Mouse (Mus musculus) ES-Bruce4 (cell line): Measurements from ENCODE around the gene Naa40.
A peak's percentile ranks its signal among the peaks of the same experiment; 100 is the strongest.

Experiments used
- CTCF ChIP-seq: IDR thresholded peaks from one replicate; pipeline ENCODE4 v1.8.1; 2011; ENCODE audit warnings: low read depth, low read length
- EP300 ChIP-seq: IDR thresholded peaks from 2 replicates; pipeline ENCODE4 v1.6.1; 2011; ENCODE audit warnings: low read depth, low read length; ENCODE audit not compliant: insufficient read depth
- POLR2A ChIP-seq: IDR thresholded peaks from one replicate; pipeline ENCODE4 v1.8.1; 2011; ENCODE audit warnings: low read length; ENCODE audit not compliant: insufficient read depth

DNA sequence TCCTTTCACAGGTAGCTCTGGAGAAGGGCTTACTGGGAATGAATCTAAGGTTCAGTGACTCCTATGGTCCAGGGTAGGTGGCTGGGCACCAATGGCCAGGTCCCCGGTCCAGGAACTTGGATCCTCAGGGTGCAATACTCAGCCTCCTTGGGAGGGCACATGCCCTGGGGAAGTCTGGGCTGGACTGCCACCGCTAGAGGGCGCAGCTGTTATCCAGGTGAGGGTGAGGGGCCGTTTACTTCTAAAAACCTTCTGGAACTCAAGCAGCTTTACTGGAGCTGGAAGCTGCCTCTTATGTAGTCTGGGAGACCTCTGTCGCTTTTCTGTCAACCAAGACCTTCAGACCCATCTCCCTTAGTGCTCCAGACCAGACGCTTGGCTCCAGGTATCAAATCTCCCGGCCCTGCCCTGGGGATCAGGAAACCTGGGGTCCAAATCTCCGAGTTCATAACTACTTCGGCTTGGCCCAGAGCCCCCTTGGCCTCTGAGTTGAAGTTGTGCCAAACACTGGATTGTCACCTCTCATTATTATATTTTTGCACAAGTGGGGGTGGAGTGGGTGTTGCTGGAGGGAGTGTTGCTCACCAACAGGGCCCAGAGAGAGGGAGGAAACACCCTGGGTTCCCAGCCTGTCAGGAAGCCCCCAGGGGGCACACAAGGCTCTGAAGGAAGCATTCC lies 23.2 kb upstream of the Naa40 start:
- TF ChIP-seq CTCF (peak; percentile 91), EP300 (0 out of 2 replicates have a peak, but pooled peaks have one; percentile 41), POLR2A (no peak)
